Mouse (Mus musculus): ENCODE measurements around the gene Wdr24. TPM values are rescaled to one million over a fixed set of nuclear protein-coding genes. Genes with fewer than 3 reads are reported as not detected.

Gene Wdr24
- total RNA-seq, 2 experiments from 2014 or later, result 8.9 to 9.3 TPM

DNA sequence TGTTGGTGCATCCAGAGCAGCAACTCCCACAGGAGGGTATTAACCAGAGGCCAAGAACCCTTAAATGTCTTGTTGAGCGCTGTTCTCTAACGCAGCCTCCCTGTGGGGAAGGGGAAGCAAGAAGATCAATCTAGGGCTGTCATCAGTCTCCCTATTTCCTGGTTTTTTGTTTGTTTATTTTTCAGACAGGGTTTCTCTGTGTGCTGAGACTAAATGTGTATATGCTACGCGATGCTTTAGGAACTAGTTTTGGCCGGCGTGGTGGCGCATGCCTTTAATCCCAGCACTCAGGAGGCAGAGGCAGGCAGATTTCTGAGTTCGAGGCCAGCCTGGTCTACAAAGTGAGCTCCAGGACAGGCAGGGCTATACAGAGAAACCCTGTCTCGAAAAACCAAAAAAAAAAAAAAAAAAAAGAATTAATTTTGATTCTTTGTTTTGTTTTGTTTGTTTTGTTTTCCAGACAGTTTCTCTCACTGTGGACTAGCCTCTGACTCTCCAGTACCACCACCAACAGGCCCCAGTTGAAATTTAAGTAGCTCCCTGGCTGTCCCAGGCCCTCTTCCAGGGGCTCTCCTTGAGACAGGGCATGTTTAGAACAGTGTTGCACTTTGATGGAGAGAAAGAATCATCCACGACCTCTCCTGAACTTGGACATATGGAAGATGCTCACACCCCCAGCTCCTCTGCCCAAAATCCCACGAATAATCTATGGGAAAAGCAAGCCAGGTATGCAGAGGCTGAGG, 50.1 kb downstream of the Wdr24 start:
- DNase-seq, result no peak
- intact Hi-C loops (cut with DNase I), result loop anchor here (2.0 kb wide), 1 partner anchor 41 kb away; the partner anchor contains the start of gene Stub1

DNA sequence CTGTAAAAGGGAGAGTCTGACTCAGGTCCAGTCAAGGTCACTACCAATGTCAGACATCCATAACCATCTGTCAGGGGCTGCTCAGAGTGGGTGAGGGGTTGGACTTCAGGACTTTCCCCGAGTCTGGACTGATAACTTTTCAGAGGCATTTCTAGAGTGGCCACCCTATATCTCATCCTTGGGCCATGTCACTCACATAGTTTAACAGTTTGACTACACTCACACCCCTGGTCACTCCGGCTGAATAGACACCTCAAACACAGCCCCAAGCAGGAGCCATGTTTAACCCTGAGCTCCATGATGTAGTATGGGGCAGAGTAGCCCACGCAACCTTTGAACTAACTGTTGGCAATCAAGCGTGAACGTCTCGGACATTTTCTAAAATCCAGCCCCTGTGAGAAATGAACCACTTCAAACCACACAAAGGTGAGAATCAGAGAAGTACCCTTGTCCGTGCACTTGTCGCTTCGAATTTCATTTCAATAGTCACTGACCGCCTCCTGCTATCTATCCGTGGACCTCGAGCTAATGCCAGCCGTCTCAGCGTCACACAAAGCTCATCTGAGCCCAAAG, 50.8 kb downstream of the Wdr24 start:
- intact Hi-C loops (cut with DNase I), result loop anchor here (2.0 kb wide), 1 partner anchor 41 kb away; the partner anchor contains the start of gene Stub1
- DNase-seq, result no peak

GRCm38 (mm10) chr17:25874721-25875170, 51.3 kb downstream of the Wdr24 start, which contains the start of gene Mettl26:
TSS of gene Mettl26 (plus strand) at chr17:25875074.
- intact Hi-C loops (cut with DNase I), result loop anchor here (2.0 kb wide), 1 partner anchor 42 kb away; the partner anchor contains the start of gene Stub1
- peak; percentile 89 to 96 for DNase-seq

- intact Hi-C loops (cut with DNase I), result loop anchor here (2.0 kb wide), 1 partner anchor 43 kb away; the partner anchor contains the start of gene Stub1
- DNase-seq, result peak; percentile 81 to 84
Measured at GRCm38 (mm10) chr17:25875171-25876136, 52.0 kb downstream of the Wdr24 start.

- intact Hi-C loops (cut with DNase I), result no loop called here
- DNase-seq, result no peak
Measured at GRCm38 (mm10) chr17:25876347-25876915, 53.0 kb downstream of the Wdr24 start.

GRCm38 (mm10) chr17:25877025-25877424, 53.6 kb downstream of the Wdr24 start:
- no peak for DNase-seq
- intact Hi-C loops (cut with DNase I), result no loop called here

GRCm38 (mm10) chr17:25877741-25878610, 54.5 kb downstream of the Wdr24 start:
- intact Hi-C loops (cut with DNase I), result no loop called here
- DNase-seq, result no peak

Small RNA genes within 50 kb of the gene (microRNA-seq; reads per million reads assigned to microRNA genes)
- gene Mir3082, result 0 reads per million in 2 experiments
- 0 reads per million in 2 experiments for gene Mir6966

Other genes with a start within 250 kb of the Wdr24 start
- gene Lmf1, start 244.5 kb upstream of the Wdr24 start, total RNA-seq (2021), result 10 to 100 TPM; 13.1 to 13.9 TPM
- gene Gng13, start 106.5 kb upstream of the Wdr24 start, total RNA-seq (2021), result not detected
- under 1 TPM; 0.41 to 0.49 TPM for gene Chtf18, start 96.2 kb upstream of the Wdr24 start, total RNA-seq (2021)
- gene Rpusd1, start 96.0 kb upstream of the Wdr24 start, total RNA-seq (2021), result 1 to 10 TPM; 2.5 to 3.1 TPM
- gene Mslnl, start 87.6 kb upstream of the Wdr24 start, total RNA-seq (2021), result not detected
- gene Msln, start 69.2 kb upstream of the Wdr24 start, total RNA-seq (2021), result under 1 TPM in 1 of 2 experiments, not detected in 1; 0.44 TPM
- gene Narfl, start 49.9 kb upstream of the Wdr24 start, total RNA-seq (2021), result 10 to 100 TPM; 26.0 to 30.5 TPM
- 10 to 100 TPM in 1 of 2 experiments, 1 to 10 TPM in 1; 8.7 to 10.1 TPM for gene Haghl, start 38.0 kb upstream of the Wdr24 start, total RNA-seq (2021)
- not detected for gene Ccdc78, start 37.0 kb upstream of the Wdr24 start, total RNA-seq (2021)
- gene Fam173a, start 30.7 kb upstream of the Wdr24 start, total RNA-seq (2021), result 10 to 100 TPM; 34.8 to 38.9 TPM
- gene AC134908.4, start 28.0 kb upstream of the Wdr24 start, total RNA-seq (2021), result not detected
- 10 to 100 TPM; 48.4 to 50.8 TPM for gene Metrn, start 26.5 kb upstream of the Wdr24 start, total RNA-seq (2021)
- 1 to 10 TPM; 1.2 to 1.5 TPM for gene Fbxl16, start 14.5 kb upstream of the Wdr24 start, total RNA-seq (2021)
- 10 to 100 TPM; 13.4 to 13.6 TPM for gene Jmjd8, start 5.2 kb downstream of the Wdr24 start, total RNA-seq (2021)
- 10 to 100 TPM; 85.4 to 86.0 TPM for gene Stub1, start 9.8 kb downstream of the Wdr24 start, total RNA-seq (2021)
- 10 to 100 TPM; 23.2 to 27.7 TPM for gene Rhbdl1, start 13.7 kb downstream of the Wdr24 start, total RNA-seq (2021)
- 10 to 100 TPM; 18.6 to 19.2 TPM for gene Gm20683, start 18.1 kb downstream of the Wdr24 start, total RNA-seq (2021)
- 10 to 100 TPM; 63.4 to 68.4 TPM for gene Rhot2, start 21.2 kb downstream of the Wdr24 start, total RNA-seq (2021)
- gene Wdr90, start 37.9 kb downstream of the Wdr24 start, total RNA-seq (2021), result 1 to 10 TPM in 1 of 2 experiments, under 1 TPM in 1; 0.39 to 1.6 TPM
- 100 to 1,000 TPM in 1 of 2 experiments, 10 to 100 TPM in 1; 87.2 to 102 TPM for gene Mcrip2, start 45.1 kb downstream of the Wdr24 start, total RNA-seq (2021)
- gene Mettl26, start 51.4 kb downstream of the Wdr24 start, total RNA-seq (2021), result 10 to 100 TPM; 28.9 to 32.2 TPM
- under 1 TPM; 0.59 to 0.69 TPM for gene Wfikkn1, start 57.2 kb downstream of the Wdr24 start, total RNA-seq (2021)
- 10 to 100 TPM in 1 of 2 experiments, 1 to 10 TPM in 1; 8.5 to 10.8 TPM for gene Rab40c, start 96.1 kb downstream of the Wdr24 start, total RNA-seq (2021)
- 10 to 100 TPM; 24.1 to 27.4 TPM for gene Pigq, start 121.3 kb downstream of the Wdr24 start, total RNA-seq (2021)
- not detected for gene Nhlrc4, start 121.3 kb downstream of the Wdr24 start, total RNA-seq (2021)
- gene A930017K11Rik, start 128.9 kb downstream of the Wdr24 start, total RNA-seq (2021), result not detected
- gene Capn15, start 162.2 kb downstream of the Wdr24 start, total RNA-seq (2021), result 1 to 10 TPM; 5.4 to 6.5 TPM
- gene Rab11fip3, start 245.9 kb downstream of the Wdr24 start, total RNA-seq (2021), result 10 to 100 TPM; 57.9 to 61.5 TPM

All from gastrocnemius, postnatal 36 days (tissue).